Mouse (Mus musculus) mouse embryonic stem cell (cell line): Measurements from ENCODE around the gene Trim72.

Source experiments
- in situ Hi-C, 2 experiments: fragments of 300-500 bp; cut with MboI; formaldehyde crosslinking; loops; 1 replicate in 1 of 2; 3 replicates in 1 of 2; pipeline ENCODE4 v1.14.3; 2019 to 2020; ENCODE audit warnings: low sequenced_read_pairs in 2 of 2, low pct_unique_long_range_greater_than_20kb in 1 of 2, mixed read lengths in 1 of 2; ENCODE audit not compliant: unreplicated experiment in 1 of 2

The Trim72 gene

DNA sequence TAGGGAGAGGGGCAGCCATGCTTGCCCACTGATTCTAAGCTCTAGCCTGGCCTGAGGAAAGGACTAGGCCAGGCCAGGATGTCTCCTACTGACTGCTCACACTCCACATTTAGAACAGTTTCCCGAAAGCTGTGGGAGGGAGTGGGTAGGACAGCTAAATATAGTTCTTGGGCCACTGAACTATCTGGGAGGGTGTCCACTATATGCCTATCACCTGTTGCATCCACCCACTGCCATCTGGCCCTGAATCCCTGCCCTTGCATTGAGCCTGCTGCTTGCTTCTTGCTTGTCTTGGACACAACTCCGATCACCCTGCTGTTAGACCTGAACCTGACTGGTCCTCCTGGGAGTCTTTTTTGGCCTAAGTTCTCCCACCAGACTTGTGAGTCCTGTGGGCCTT lies at the start of gene Trim72:
Trim72 (plus strand) TSS at position 262 of the 400 bp plus-strand sequence.
- in situ Hi-C loops = no loop called here

DNA sequence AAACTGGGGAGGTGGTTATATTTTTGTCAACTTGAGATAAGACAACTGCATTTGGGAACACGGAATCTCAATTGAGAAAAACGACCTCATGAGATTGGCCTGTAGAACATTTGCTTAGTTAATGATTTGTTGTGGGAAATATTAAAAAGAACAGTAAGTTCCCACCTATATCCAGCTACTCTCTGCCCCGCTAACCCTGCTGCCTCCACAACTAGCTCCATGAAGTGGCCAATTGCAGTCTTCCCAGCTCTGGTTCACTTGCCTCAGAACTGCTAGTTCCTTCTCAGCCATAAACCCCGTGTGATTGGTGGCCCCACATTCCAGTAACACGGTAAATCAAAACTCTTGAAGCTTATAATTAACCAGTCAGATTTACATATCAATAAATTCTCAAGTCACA lies 44.4 kb upstream of the Trim72 start:
- in situ Hi-C loops = no loop called here

DNA sequence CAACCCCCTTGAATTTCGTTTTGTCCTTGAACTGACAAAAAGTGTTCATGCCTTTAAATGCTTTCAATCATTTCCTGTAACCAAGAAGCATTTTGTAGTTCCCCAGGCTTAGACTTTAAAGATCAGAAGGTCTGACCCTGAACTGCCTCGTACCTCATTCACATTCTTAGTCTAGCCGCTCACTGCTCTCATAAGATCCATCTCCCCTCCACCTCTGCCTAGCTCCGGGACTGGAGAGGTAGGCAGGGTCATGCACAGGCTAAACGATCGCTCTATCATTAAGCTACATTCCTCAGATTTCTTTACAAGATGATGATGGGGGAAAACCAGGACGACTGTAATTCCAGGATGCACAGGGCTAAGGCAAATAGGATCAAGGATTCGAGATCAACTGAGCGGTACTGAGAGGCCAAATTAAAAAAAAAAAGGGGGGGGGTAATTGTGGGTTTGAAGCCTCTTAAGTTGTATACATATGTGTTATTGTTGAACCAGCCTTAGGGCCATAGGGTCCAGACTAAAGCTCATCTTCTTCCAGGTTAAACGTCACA lies 37.3 kb upstream of the Trim72 start:
- in situ Hi-C loops = no loop called here

DNA sequence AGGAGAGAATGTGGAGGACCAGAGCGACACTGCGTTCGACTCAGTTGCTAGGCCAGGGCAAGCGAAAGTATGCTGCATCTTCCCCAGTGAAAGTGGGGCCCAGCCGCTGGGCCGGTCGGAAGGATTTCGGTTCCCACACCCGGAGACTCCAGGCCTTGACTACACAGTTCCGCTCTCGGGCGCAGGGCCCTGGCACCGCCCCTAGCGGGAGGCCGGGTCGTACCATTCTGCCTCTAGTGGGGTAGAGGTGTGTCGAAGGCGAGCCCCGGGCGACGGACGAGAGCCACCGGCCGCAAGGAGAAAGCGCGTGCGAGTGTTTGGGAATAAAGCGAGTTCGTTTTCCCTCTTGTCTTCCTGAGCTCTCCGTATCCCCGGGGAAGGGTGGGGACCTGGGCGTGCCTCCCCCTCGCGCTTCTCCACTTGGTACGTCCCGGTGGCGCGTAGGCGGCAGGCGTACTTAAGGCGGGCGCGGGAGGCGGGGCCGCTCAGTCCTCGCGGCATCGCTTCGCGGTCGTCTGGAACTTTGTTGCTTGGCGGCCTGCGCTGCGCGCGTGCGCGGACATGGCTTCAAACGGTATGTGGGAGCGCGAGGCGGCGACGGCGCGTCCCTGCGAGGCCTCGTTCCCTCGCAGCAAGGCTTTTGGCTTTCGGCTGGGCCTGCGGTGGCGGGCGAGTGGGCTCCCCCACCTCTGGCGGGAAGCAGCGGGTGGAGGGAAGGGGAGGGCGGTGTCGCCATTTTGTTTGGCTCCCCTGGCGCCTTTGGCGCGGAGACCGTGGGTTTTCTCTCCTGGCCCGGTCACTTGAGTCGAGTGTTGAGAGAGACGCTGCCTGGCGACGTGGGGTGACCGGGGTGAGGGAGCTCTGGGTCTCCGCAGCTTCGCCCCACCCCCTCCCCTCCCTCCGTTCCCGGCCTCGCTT lies 36.5 kb upstream of the Trim72 start, which contains the start of gene Fus:
Fus (plus strand) TSS at position 454 of the 918 bp plus-strand sequence.
- in situ Hi-C loops = no loop called here

DNA sequence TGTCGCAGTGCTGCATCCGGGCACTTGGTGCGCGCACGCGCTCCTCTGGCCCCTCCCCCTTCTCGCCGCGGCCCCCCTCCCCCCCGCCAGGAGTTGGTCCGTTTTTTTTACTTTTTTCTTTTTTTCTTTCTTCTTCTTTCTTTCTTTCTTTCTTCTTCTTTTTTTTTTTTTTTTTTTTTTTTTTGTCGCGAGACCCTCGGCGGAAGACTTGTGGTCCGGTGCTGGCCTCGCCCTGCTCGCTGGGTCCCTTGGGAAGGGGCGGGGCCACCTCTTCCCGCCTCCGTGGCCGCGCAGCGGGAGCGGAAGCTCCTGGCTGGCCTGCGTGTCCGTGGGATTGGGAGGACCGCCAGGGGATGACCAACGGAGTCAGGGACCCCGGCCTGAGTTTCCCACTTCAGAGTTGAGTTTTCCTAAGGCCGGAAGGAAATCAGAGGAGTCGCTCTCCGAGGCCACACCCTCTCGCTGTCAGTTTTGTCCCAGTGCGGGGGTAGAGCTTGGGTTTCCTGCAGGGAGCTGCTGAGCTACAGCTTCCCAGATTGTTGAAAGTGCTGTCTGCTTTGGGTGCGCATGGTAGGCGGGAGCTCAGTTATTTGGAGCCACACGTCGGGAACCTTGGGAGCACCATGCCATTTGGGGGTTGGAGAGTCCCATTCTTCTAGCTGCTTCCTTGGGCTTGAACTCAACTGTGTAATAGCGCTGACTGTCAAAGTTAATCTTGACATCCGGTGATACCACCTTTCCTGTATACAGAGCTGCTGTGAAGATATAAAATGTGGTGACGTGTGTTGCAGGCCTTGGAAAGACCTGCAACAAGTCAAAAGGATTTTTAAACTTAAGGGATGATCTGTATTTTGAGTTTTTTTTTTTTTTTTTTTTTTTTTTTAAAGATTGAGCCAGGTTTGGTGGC lies 35.6 kb upstream of the Trim72 start:
- in situ Hi-C loops = no loop called here

DNA sequence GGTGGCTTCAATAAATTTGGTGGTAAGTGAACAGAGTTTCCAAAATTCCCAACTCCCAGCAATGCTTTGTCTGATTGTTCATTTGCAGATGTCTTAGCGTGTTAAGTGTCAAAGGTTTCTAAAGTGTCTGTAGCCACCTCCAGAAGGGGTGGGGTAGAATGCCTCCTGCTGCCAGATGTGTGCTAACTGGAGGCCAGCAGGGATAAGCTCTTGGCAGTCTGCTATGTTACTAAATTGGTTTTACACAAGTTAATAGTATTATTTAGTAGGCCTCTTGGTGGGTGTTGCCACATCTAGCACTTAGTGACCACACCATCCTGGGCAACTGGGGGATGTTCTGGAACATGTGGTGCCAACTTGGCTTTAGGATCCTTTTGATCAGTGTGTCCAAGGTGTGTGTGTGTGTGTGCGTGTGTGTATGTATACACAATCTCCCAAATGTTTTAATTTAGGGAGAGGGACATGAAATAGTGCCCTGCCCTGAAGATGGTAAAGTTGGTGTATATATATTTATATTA lies 29.3 kb upstream of the Trim72 start:
- in situ Hi-C loops = loop anchor here in 1 of 2 experiments (10.0 kb wide), 1 partner anchor 450 kb away; no protein-coding TSS in a partner anchor

DNA sequence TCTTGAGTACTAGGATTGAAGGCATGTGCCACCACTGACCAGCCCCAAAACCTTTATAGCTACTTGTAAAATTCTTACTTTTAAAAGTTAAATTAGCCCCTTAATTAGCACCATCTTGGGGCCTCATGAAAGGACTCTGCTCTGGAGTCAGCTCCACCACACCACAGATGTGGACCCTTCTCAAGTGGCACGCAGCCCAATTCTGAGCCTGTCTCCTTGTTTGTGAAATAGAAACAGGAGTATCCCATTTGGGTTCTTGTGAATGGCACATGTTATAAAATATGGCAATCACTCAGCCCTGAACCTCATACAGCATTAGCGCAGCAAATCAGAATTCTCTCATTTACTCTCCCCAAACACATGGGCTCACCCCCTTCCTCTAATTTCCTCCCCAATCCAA lies 24.9 kb upstream of the Trim72 start:
- in situ Hi-C loops = loop anchor here in 1 of 2 experiments (10.0 kb wide), 1 partner anchor 454 kb away; no protein-coding TSS in a partner anchor

DNA sequence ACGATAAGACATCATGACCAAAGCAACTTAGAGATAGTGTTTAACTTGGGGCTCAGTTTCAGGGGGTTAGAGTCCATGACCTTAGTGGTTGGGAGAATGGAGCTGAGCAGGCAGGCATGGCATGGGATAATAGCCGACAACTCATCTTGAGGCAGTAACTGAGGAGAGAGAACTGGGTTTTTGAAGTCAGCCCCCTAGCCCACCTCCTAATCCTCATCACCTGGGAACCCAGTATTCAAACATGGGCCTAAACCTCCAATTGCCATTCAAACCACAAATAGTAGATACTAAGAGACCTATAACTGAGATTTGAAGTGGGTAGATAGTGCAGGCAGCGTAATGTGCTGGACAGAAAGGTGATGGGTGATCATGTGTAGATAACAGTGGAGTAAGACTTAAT lies 23.1 kb upstream of the Trim72 start:
- in situ Hi-C loops = no loop called here

DNA sequence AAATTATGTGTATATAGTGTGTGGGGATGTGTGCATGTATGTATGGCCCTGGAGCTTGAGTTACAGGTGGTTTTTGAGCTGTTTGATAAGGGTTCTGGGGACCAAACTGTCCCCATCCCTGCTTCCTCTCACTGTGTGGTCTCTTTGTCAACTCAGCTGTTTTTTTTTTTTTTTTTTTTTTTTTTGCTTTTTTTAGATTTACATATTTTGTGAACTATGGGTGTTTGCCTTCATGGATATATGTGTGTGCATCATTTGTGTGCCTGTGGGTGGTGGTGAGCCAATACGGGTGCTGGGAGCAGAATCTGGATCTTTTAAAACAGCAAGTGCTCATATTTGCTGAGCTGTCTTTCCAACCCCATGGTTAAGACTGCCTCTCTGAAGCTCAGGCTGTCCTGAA lies 14.8 kb upstream of the Trim72 start:
- in situ Hi-C loops = no loop called here

DNA sequence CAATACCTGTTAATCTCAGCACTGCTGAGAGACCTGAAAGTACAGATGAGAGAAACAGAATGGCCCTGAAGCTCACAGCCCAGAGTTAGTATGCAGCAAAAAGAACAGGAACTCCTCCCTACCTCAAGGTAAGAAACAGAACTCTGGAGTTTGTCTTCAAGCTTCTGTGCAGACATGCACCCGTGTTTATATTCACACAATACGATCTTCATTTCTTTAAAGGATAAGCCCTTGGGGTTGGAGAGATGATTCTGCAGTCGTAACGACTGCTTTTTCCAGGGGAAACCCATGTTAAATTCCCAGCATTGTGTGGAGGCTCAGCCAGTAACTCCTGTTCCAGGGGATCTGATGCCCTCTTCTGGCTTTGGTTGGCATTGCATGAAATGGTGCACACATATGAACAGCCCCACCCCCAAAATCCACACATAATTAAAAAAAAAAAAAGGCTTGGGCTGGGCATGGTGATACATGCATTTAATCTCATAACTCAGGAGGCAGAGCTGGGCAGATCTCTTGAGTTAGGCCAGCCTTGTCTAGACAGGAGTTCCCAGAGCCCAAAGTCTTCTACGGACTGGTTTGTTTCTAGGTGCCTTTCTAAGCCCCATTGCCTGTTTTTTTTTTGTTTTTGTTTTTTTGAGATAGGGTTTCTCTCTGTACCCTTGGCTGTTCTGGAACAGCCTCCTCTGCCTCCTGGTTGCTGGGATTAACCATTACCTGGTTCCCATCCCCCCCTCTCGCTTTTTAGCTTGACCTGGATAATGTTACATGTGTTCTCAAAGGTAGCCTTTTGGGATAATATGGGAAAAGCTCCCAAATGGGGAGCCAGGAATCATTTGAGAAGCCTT lies 11.9 kb upstream of the Trim72 start:
- in situ Hi-C loops = no loop called here

DNA sequence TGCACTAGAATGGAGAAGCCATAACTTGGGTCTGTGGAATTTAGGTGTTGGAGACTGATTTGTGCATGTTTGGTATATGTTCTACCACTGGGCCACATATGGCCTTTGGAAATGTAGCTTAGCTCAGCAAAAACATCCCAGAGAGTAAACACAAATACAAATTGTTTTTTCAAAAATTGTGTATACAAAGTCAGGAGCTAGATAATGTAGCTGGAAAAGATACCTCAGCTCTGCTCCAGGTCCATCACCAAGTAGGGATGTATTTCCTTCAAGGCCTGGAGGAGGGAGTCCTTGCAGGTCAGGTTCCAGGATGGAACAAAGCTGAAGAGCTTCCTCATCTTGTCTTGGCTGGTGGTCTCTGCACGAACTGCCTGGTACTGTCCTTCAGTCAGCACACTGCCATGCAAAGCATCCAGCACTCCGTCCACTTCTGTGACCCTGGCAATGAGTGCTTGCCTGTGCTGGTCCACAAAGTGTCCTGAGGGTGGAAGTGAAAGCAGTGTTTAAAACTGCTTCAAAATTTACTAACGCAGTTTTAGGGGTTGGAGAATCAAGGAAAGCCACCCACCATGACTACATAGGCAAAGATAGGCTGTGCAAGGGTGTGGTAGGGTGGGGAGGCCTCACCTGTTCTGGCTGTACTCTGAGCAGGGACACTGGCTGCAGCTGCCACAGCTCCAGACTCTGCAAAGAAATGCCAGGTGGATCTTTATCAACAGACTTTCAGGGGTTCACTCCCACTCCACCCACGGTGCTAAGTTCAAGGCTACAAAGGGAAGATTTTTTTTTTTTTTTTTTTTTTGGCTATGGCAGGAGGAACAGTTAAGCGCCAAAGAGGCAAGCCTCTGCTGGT lies 11.0 kb upstream of the Trim72 start:
- in situ Hi-C loops = no loop called here

DNA sequence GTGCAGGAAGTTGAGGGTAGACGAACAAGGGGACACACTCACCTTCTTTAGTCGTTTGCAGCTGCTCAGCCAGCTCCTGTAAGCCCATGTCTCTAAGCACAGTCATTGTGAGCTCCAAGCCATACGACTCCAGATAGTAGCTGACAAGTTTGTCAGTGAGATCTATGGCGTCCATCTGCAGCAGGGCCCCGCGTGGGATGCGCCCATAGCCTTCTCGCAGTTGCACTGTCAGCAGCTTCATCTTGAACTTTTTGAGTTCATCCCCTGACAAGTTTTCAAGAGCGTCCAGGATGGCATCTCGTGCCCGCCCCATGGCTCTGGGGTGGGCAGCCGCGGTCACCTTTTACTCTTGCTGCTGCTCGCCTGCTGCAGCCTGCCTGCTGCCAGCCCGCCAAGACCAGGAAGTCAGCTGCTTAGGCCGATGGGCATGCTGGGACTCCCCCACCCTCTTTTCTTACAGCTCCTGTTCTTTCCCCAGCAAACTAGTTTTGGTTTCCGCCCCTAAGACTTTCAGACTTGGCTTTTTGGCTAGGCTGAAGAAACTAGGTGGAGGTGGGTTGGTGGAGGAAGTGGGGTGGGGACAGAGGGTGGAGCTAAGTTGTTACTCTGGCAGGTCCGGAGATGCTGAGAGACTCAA lies 10.3 kb upstream of the Trim72 start, which contains the start of gene Pycard:
Pycard (minus strand) TSS at position 527 of the 637 bp plus-strand sequence.
- in situ Hi-C loops = no loop called here

DNA sequence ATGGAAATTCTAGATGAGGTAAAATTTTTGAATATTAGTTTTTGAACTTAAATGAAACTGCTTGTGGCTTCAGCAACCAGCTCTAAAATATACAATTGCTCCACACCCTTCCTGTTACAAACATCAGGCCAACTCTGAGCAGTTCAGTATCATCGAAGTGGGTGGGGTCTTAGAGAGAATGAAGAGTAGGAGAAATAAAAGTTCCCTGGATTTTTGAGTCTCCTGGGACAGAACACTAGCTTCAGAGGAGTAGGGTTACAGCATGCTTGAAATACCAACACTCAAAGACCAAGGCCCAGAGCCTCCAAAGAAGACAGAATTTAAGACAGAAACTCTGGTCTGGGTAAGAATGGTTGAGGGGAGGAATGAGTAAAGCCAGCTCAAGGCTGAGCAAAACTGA lies 4.3 kb upstream of the Trim72 start:
- in situ Hi-C loops = no loop called here

DNA sequence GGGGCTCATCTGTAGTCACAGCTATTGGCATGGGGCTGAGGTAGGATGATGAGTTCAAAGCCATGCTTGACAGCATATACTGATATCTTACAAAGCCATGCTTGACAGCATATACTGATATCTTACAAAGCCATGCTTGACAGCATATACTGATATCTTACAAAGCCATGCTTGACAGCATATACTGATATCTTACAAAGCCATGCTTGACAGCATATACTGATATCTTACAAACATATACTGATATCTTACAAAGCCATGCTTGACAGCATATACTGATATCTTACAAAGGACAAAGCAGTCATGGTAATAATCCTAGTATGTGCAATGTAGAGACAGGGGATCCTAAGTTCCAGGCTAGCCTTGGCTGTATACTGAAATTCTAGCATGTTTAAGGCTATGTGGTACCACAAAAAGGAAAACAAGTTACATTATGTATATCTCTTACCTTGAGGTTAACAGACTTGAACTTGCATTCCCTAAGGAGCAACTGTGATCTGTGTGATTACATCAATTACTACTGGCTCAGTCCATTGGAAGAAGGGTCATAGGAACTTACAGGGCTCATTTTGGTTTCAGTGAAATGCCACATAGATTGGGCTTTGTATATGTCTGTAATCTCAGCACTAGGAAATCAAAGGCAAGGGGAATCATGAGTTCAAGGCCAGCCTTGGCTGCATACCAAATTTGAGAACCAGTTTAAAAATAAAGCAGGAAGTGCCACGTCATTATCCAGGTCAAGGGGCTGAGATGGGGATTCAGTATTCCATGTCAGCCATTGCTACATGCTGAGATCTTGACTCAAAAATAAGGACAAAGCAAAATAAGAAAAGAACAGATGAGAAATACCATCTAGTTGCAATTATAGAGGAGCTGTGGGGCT lies 3.4 kb upstream of the Trim72 start:
- in situ Hi-C loops = no loop called here

DNA sequence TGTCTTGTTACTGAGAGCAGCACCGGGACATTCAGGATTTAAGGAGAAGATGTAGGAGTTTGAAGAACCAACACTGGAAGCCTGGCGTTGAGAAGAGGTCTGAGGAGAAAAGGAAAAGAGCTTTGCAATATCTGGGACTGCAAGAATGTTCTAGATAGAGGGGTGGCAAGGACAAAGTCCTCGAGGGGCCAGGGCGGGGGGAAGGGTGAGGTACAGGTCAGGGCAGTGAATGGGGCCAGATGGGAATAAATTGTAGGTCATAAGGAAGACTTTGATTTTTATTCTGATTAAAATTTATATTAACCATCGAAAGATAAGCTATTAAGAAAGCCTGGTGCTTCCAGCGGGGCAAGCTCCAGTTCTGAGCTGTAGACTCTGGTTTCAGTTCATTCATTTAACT lies 651 bp upstream of the Trim72 start:
- in situ Hi-C loops = no loop called here

DNA sequence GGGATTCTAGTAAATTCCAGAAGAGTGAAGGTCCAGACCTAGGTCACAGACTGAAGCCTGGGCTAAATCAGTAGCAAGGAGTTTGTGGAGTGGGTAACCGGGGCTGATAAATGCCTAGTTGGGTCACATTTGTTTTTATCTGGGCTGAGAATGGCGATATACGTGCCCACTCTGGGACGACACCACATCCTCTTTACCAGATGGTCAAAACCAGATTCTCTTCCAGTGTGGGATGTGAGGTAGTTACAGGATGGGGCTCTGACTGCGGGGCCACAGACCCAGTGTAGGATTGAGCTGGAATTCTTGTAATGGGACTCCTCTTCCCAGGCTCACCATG lies 369 bp downstream of the Trim72 start:
- in situ Hi-C loops = no loop called here
